ENCODE assay signal across 8 mouse cellular contexts in the genomic region with DNA sequence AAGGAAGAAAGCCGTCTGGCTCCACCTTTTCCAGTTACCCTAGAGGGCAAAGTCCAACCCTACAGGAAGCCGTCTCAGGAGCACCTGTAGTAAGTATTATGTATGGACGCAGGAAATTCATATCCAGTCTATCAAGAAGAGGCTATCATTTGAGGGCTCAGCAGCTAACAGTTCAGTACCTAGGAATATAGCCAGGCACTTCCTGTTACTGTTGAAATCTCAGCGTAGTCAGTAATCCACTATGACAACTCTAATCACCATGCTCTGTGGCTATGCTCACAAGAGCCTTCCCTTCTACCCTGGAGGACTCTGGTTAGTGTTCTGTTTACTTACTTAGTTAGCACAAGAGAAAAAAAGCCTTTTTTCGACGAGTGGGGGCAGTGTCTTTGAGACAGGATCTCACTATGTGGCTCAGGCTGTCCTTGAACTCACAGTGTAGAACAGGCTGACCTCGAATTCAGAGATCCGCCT. TPM values are rescaled to one million over a fixed set of nuclear protein-coding genes. Genes with fewer than 3 reads are reported as not detected.
A peak's percentile ranks its signal among the peaks of the same experiment; 100 is the strongest.
DNase-seq lines count a peak whose midpoint lies in the region; ATAC-seq and TF ChIP-seq lines count a peak whose summit lies in the region.

No protein-coding gene starts in this region.

- peak overlapping the region; percentile 42 for H3ac ChIP-seq in C2C12 (ENCODE audit: control insufficient read depth, insufficient read length, low read depth)

- H3K36me3 ChIP-seq in heart, embryonic 10.5 days = peaks cover 16% of the 10 kb centered on the region
- H3K36me3 ChIP-seq in C2C12 (ENCODE audit: control insufficient read depth, insufficient read depth) = peaks cover 21% of the 10 kb centered on the region
- H3K36me3 ChIP-seq in embryonic facial prominence, embryonic 12.5 days = peaks cover 11% of the 10 kb centered on the region; the same call in 1 of the 2 replicates
- peaks cover 11% of the 10 kb centered on the region for H3K36me3 ChIP-seq in limb, embryonic 14.5 days (ENCODE audit: control insufficient read depth, insufficient read depth, low read length)
- no peaks in the 10 kb centered on the region; the same call in 1 of the 2 replicates for H3K36me3 ChIP-seq in stomach, postnatal 0 days (ENCODE audit: control insufficient read depth, insufficient read depth, low read length)

- peaks cover 73% of the 10 kb centered on the region for H3K79me3 ChIP-seq in C2C12 (ENCODE audit: low read depth)

- no peaks in the 10 kb centered on the region for H3K27me3 ChIP-seq in heart, embryonic 10.5 days (ENCODE audit: insufficient read depth, poor library complexity, severe bottlenecking)
- H3K27me3 ChIP-seq in C2C12 (ENCODE audit: control insufficient read depth, insufficient read depth, insufficient read length) = no peaks in the 10 kb centered on the region
- no peaks in the 10 kb centered on the region for H3K27me3 ChIP-seq in embryonic facial prominence, embryonic 12.5 days
- no peaks in the 10 kb centered on the region for H3K27me3 ChIP-seq in limb, embryonic 14.5 days (ENCODE audit: control insufficient read depth, insufficient read depth, low read length)
- no peaks in the 10 kb centered on the region for H3K27me3 ChIP-seq in stomach, postnatal 0 days (ENCODE audit: control insufficient read depth, insufficient read depth, low read length)

- WGBS in heart, embryonic 10.5 days = 61% methylated on average over 8 of the region's 8 CpGs
- 54% methylated on average over 8 of the region's 8 CpGs for WGBS in embryonic facial prominence, embryonic 12.5 days
- WGBS in limb, embryonic 14.5 days = 57% methylated on average over 8 of the region's 8 CpGs
- 35% methylated on average over 8 of the region's 8 CpGs for WGBS in stomach, postnatal 0 days

- peak overlapping the region; percentile 88 for H3K4me3 ChIP-seq in heart, embryonic 10.5 days
- H3K4me3 ChIP-seq in C2C12 (ENCODE audit: insufficient read depth, poor library complexity, severe bottlenecking) = peak overlapping the region; percentile 78
- peak overlapping the region; percentile 75 for H3K4me3 ChIP-seq in embryonic facial prominence, embryonic 12.5 days
- peak overlapping the region; percentile 83 for H3K4me3 ChIP-seq in limb, embryonic 14.5 days (replicated peaks; ENCODE audit: low read length)
- peak overlapping the region; percentile 87 for H3K4me3 ChIP-seq in stomach, postnatal 0 days (ENCODE audit: low read depth, low read length)

- peak overlapping the region; percentile 97 for H3K27ac ChIP-seq in heart, embryonic 10.5 days
- no peak overlapping the region for H3K27ac ChIP-seq in embryonic facial prominence, embryonic 12.5 days
- H3K27ac ChIP-seq in limb, embryonic 14.5 days (replicated peaks; ENCODE audit: low read depth, low read length) = no peak overlapping the region
- peak overlapping the region; percentile 97 for H3K27ac ChIP-seq in stomach, postnatal 0 days (replicated peaks)

- H3K9me3 ChIP-seq in heart, embryonic 10.5 days = no peaks in the 10 kb centered on the region
- H3K9me3 ChIP-seq in embryonic facial prominence, embryonic 12.5 days = no peaks in the 10 kb centered on the region
- no peaks in the 10 kb centered on the region for H3K9me3 ChIP-seq in limb, embryonic 14.5 days (ENCODE audit: control insufficient read depth, low read length)
- no peaks in the 10 kb centered on the region for H3K9me3 ChIP-seq in stomach, postnatal 0 days (ENCODE audit: control insufficient read depth, low read length)

- no peak for DNase-seq in heart, embryonic 10.5 days (ENCODE audit: low spot score)
- no peak for DNase-seq in heart, adult 9 months (ENCODE audit: low spot score in 2 of 2)
- no peak for DNase-seq in limb, embryonic 14.5 days (ENCODE audit: low spot score)
- peak; percentile 47 for DNase-seq in stomach, postnatal 0 days (ENCODE audit: low spot score)
- no peak for DNase-seq in urinary bladder, postnatal 14 days (ENCODE audit: low spot score)
- no peak for DNase-seq in gastrocnemius, adult 18-20 months (ENCODE audit: low spot score)

- no peak for TF ChIP-seq CTCF in C2C12 (IDR thresholded peaks at IDR 0.05; ENCODE audit: control insufficient read depth, insufficient read depth, insufficient read length)
- TF ChIP-seq CTCF in stomach, postnatal 0 days (IDR thresholded peaks at IDR 0.05; ENCODE audit: low read depth) = peak; percentile 21

- H3K79me2 ChIP-seq in C2C12 (ENCODE audit: control insufficient read depth, insufficient read depth) = peaks cover 97% of the 10 kb centered on the region

- H3K4me2 ChIP-seq in embryonic facial prominence, embryonic 12.5 days (replicated peaks) = peak overlapping the region; percentile 69
- H3K4me2 ChIP-seq in limb, embryonic 14.5 days (replicated peaks; ENCODE audit: low read depth, low read length, severe bottlenecking) = peak overlapping the region; percentile 89
- H3K4me2 ChIP-seq in stomach, postnatal 0 days (replicated peaks; ENCODE audit: low read depth) = peak overlapping the region; percentile 88

- ATAC-seq in embryonic facial prominence, embryonic 12.5 days (ENCODE audit: insufficient number of reproducible peaks, insufficient read depth, low FRiP score, low TSS enrichment) = no peak
- no peak for ATAC-seq in limb, embryonic 14.5 days (ENCODE audit: low FRiP score, low read depth)
- ATAC-seq in stomach, postnatal 0 days (ENCODE audit: low FRiP score, low TSS enrichment) = peak; percentile 64

- H3K9ac ChIP-seq in embryonic facial prominence, embryonic 12.5 days = peak overlapping the region; percentile 91; the same call in 1 of the 2 replicates
- peak overlapping the region; percentile 89 for H3K9ac ChIP-seq in limb, embryonic 14.5 days (ENCODE audit: low read depth, low read length, severe bottlenecking)
- peak overlapping the region; percentile 94 for H3K9ac ChIP-seq in stomach, postnatal 0 days (ENCODE audit: low read length)

- no peak for TF ChIP-seq POLR2A in limb, embryonic 14.5 days (IDR thresholded peaks at IDR 0.05; ENCODE audit: borderline replicate concordance, extremely low read depth, insufficient read depth, insufficient read length)

- TF ChIP-seq EP300 in stomach, postnatal 0 days (optimal IDR thresholded peaks at IDR 0.05) = no peak

- peaks cover 17% of the 10 kb centered on the region; the same call in 1 of the 2 replicates for H3K4me1 ChIP-seq in heart, embryonic 10.5 days
- peaks cover 19% of the 10 kb centered on the region for H3K4me1 ChIP-seq in embryonic facial prominence, embryonic 12.5 days
- H3K4me1 ChIP-seq in limb, embryonic 14.5 days (ENCODE audit: control insufficient read depth, insufficient read depth, low read length) = peaks cover 13% of the 10 kb centered on the region
- peaks cover 6% of the 10 kb centered on the region; the same call in 1 of the 2 replicates for H3K4me1 ChIP-seq in stomach, postnatal 0 days (replicated peaks; ENCODE audit: control insufficient read depth, insufficient read depth)

TF ChIP-seq in C2C12, 6 proteins besides CTCF, POLR2A, EP300 and RAD21:
- TF ChIP-seq MAX (IDR thresholded peaks at IDR 0.05) (no peak), CEBPB (IDR thresholded peaks at IDR 0.05; ENCODE audit: low read depth) (no peak), FOSL1 (IDR thresholded peaks at IDR 0.05; ENCODE audit: insufficient read depth, low read length, poor library complexity, severe bottlenecking) (no peak), MYOG (IDR thresholded peaks at IDR 0.05; ENCODE audit: control insufficient read depth, extremely low read depth, insufficient read length) (no peak), USF1 (IDR thresholded peaks at IDR 0.05; ENCODE audit: low read depth) (no peak), MYOD1 (IDR thresholded peaks at IDR 0.05; ENCODE audit: control insufficient read depth, insufficient read length, low read depth) (no peak)

RNA-seq across cellular contexts. Expression of gene Zdhhc3, which starts 1.2 kb away (rescaled TPM):
- 63.7 and 63.9 TPM in 2 replicates for polyA plus RNA-seq in heart, embryonic 10.5 days (2016; fragmentation: Nextera tagmentation; extraction: Ambion mirVana)
- polyA plus RNA-seq in C2C12 (2012; fragmentation: generic; extraction: Trizol) = 62.6 TPM
- 81.3 and 82.1 TPM in 2 replicates for polyA plus RNA-seq in embryonic facial prominence, embryonic 12.5 days (2016; fragmentation: Nextera tagmentation; extraction: Ambion mirVana)
- polyA plus RNA-seq in limb, embryonic 14.5 days (2012; rRNA removed) = 63.5 and 101 TPM in 2 replicates
- 58.1 and 61.5 TPM in 2 replicates for polyA plus RNA-seq in limb, embryonic 14.5 days (2014; fragmentation: Nextera tagmentation; extraction: Ambion mirVana)
- polyA plus RNA-seq in stomach, postnatal 0 days (2015; fragmentation: Nextera tagmentation; extraction: Ambion mirVana) = 64.7 and 65.7 TPM in 2 replicates
- 10 to 100 TPM; 59.7 to 66.6 TPM for total RNA-seq in gastrocnemius, adult 18-20 months (2021)

RNA-seq across cellular contexts. Expression of gene Exosc7, which starts 1.2 kb away (rescaled TPM):
- 102 and 138 TPM in 2 replicates for polyA plus RNA-seq in heart, embryonic 10.5 days (2016; fragmentation: Nextera tagmentation; extraction: Ambion mirVana)
- polyA plus RNA-seq in C2C12 (2012; fragmentation: generic; extraction: Trizol) = 60.6 TPM
- polyA plus RNA-seq in embryonic facial prominence, embryonic 12.5 days (2016; fragmentation: Nextera tagmentation; extraction: Ambion mirVana) = 93.3 and 93.7 TPM in 2 replicates
- 81.1 and 109 TPM in 2 replicates for polyA plus RNA-seq in limb, embryonic 14.5 days (2012; rRNA removed)
- 96.5 and 105 TPM in 2 replicates for polyA plus RNA-seq in limb, embryonic 14.5 days (2014; fragmentation: Nextera tagmentation; extraction: Ambion mirVana)
- polyA plus RNA-seq in stomach, postnatal 0 days (2015; fragmentation: Nextera tagmentation; extraction: Ambion mirVana) = 73.1 and 73.5 TPM in 2 replicates
- total RNA-seq in gastrocnemius, adult 18-20 months (2021) = 10 to 100 TPM; 18.7 to 20.3 TPM

RNA-seq across cellular contexts. Expression of gene Clec3b, which starts 39.0 kb away (rescaled TPM):
- polyA plus RNA-seq in heart, embryonic 10.5 days (2016; fragmentation: Nextera tagmentation; extraction: Ambion mirVana) = not detected in 2 replicates
- polyA plus RNA-seq in C2C12 (2012; fragmentation: generic; extraction: Trizol) = 0.11 TPM
- polyA plus RNA-seq in embryonic facial prominence, embryonic 12.5 days (2016; fragmentation: Nextera tagmentation; extraction: Ambion mirVana) = 0.17 TPM in 1 of 2 replicates, not detected in the other
- 18.1 and 21.0 TPM in 2 replicates for polyA plus RNA-seq in limb, embryonic 14.5 days (2012; rRNA removed)
- 1.1 and 1.6 TPM in 2 replicates for polyA plus RNA-seq in limb, embryonic 14.5 days (2014; fragmentation: Nextera tagmentation; extraction: Ambion mirVana)
- 13.9 and 17.1 TPM in 2 replicates for polyA plus RNA-seq in stomach, postnatal 0 days (2015; fragmentation: Nextera tagmentation; extraction: Ambion mirVana)
- 10 to 100 TPM; 39.9 to 42.7 TPM for total RNA-seq in gastrocnemius, adult 18-20 months (2021)

Comparison
In these comparisons a context has a peak if more than half of its experiments do, and no peak if none do; other contexts are left out.
1. H3K27ac ChIP-seq: peak in heart, embryonic 10.5 days (single experiment) and stomach, postnatal 0 days (single experiment); none in embryonic facial prominence, embryonic 12.5 days (single experiment) and limb, embryonic 14.5 days (single experiment).
2. Peak in every context shown above with its lines, with median percentiles within 50 percentile points of each other: H3K4me3 ChIP-seq, H3K4me2 ChIP-seq and H3K9ac ChIP-seq.